Mouse (Mus musculus) bone marrow macrophage, adult 2 months (primary cell): ENCODE data around the gene Slc9a3. TPM values are rescaled to one million over a fixed set of nuclear protein-coding genes. Genes with fewer than 3 reads are reported as not detected.

ENCODE experiments used
- H3K27ac ChIP-seq: 2 replicates; pipeline ENCODE4 v1.5.1; 2012; ENCODE audit warnings: low read depth, low read length; ENCODE audit not compliant: insufficient read depth
- H3K4me1 ChIP-seq: 2 replicates; pipeline ENCODE4 v1.6.1; 2012; ENCODE audit warnings: low read length; ENCODE audit not compliant: control insufficient read depth, insufficient read depth
- H3K4me3 ChIP-seq: 2 replicates; pipeline ENCODE4 v1.5.1; 2012; ENCODE audit warnings: mild to moderate bottlenecking, low read length, moderate library complexity; ENCODE audit not compliant: insufficient read depth
- CTCF ChIP-seq: IDR thresholded peaks from 2 replicates; pipeline ENCODE4 v1.5.1; 2012; ENCODE audit warnings: low read depth, mild to moderate bottlenecking, low read length, moderate library complexity
- POLR2A ChIP-seq: IDR thresholded peaks from 2 replicates; pipeline ENCODE4 v1.6.1; 2012; ENCODE audit warnings: mild to moderate bottlenecking, low read depth, low read length, borderline replicate concordance
- polyA plus RNA-seq: library from polyadenylated mRNA; stranded (reverse); fragments of >200 nt; gene quantifications from 2 replicates; pipeline ENCODE4 v1.2.4, GENCODE M21; 2012; ENCODE audit not compliant: missing spikeins, insufficient read depth, insufficient read length

The Slc9a3 gene
- polyA plus RNA-seq, 1 experiment: not detected

- Histone ChIP-seq H3K4me1 (no peaks in the 10 kb centered on the region), H3K27ac (no peak overlapping the region), H3K4me3 (no peak overlapping the region)
- no peak for TF ChIP-seq POLR2A
Observed at GRCm38 (mm10) chr13:74104417-74104816, 16.8 kb upstream of the Slc9a3 start.

- Histone ChIP-seq H3K27ac (no peak overlapping the region), H3K4me3 (no peak overlapping the region), H3K4me1 (no peaks in the 10 kb centered on the region)
- no peak for TF ChIP-seq POLR2A
- no peak for TF ChIP-seq CTCF
Observed at GRCm38 (mm10) chr13:74107410-74107809, 13.8 kb upstream of the Slc9a3 start.

- Histone ChIP-seq H3K4me3 (no peak overlapping the region), H3K4me1 (no peaks in the 10 kb centered on the region), H3K27ac (no peak overlapping the region)
- TF ChIP-seq CTCF: no peak
- TF ChIP-seq POLR2A: no peak
Observed at GRCm38 (mm10) chr13:74112593-74112992, 8.7 kb upstream of the Slc9a3 start.

GRCm38 (mm10) chr13:74113626-74114191, 7.5 kb upstream of the Slc9a3 start:
- H3K4me3 ChIP-seq: no peak overlapping the region
- H3K4me1 ChIP-seq: no peaks in the 10 kb centered on the region
- no peak overlapping the region for H3K27ac ChIP-seq
- no peak for TF ChIP-seq CTCF
- no peak for TF ChIP-seq POLR2A

GRCm38 (mm10) chr13:74121795-74122330, 606 bp downstream of the Slc9a3 start:
- TF ChIP-seq CTCF (no peak), POLR2A (no peak)
- Histone ChIP-seq H3K4me1 (no peaks in the 10 kb centered on the region), H3K4me3 (no peak overlapping the region), H3K27ac (no peak overlapping the region)

GRCm38 (mm10) chr13:74122632-74123031, 1.4 kb downstream of the Slc9a3 start:
- H3K27ac ChIP-seq: no peak overlapping the region
- no peak overlapping the region for H3K4me3 ChIP-seq
- TF ChIP-seq POLR2A: no peak
- TF ChIP-seq CTCF: no peak
- H3K4me1 ChIP-seq: no peaks in the 10 kb centered on the region

GRCm38 (mm10) chr13:74127571-74127970, 6.3 kb downstream of the Slc9a3 start:
- no peak for TF ChIP-seq CTCF
- TF ChIP-seq POLR2A: no peak
- H3K4me1 ChIP-seq: no peaks in the 10 kb centered on the region
- no peak overlapping the region for H3K27ac ChIP-seq
- no peak overlapping the region for H3K4me3 ChIP-seq

GRCm38 (mm10) chr13:74129909-74130308, 8.7 kb downstream of the Slc9a3 start:
- no peak for TF ChIP-seq POLR2A
- H3K4me1 ChIP-seq: no peaks in the 10 kb centered on the region
- H3K27ac ChIP-seq: no peak overlapping the region
- H3K4me3 ChIP-seq: no peak overlapping the region

- H3K4me1 ChIP-seq: no peaks in the 10 kb centered on the region
- TF ChIP-seq POLR2A (no peak), CTCF (no peak)
- H3K27ac ChIP-seq: no peak overlapping the region
- H3K4me3 ChIP-seq: no peak overlapping the region
Observed at GRCm38 (mm10) chr13:74138906-74139647, 17.8 kb downstream of the Slc9a3 start.

GRCm38 (mm10) chr13:74140793-74141192, 19.5 kb downstream of the Slc9a3 start:
- TF ChIP-seq POLR2A (no peak), CTCF (no peak)
- Histone ChIP-seq H3K4me1 (no peaks in the 10 kb centered on the region), H3K4me3 (no peak overlapping the region), H3K27ac (no peak overlapping the region)

- Histone ChIP-seq H3K27ac (no peak overlapping the region), H3K4me1 (no peaks in the 10 kb centered on the region)
- TF ChIP-seq POLR2A (no peak), CTCF (no peak)
Observed at GRCm38 (mm10) chr13:74143282-74143681, 22.0 kb downstream of the Slc9a3 start.

More at GRCm38 (mm10) chr13:74143282-74143681, 22.0 kb downstream of the Slc9a3 start:
- H3K4me3 ChIP-seq: no peak overlapping the region
